Mouse (Mus musculus) heart, embryonic 14.5 days (tissue): ENCODE measurements around the gene Pttg1ip. TPM values are rescaled to one million over a fixed set of nuclear protein-coding genes. Genes with fewer than 3 reads are reported as not detected.

Experiments used
- ATAC-seq: fragments of 200-750 bp; cut with Nextera tagmentation; 2 replicates; pipeline ENCODE4 v1.8.0; 2017; ENCODE audit warnings: low read depth, moderate TSS enrichment; ENCODE audit not compliant: insufficient number of reproducible peaks, insufficient read depth, low FRiP score
- H3K27ac ChIP-seq, 2 experiments: fragments of 200-500 bp in 1 of 2; fragments of 300-500 bp in 1 of 2; sonication (generic) in 1 of 2; replicated peaks in 1 of 2; 2 replicates each; pipeline ENCODE4 v1.5.1; 2012 to 2014; ENCODE audit warnings: low read depth in 2 of 2, low read length in 2 of 2, control low read depth in 1 of 2, mild to moderate bottlenecking in 1 of 2, mixed read lengths in 1 of 2; ENCODE audit not compliant: control insufficient read depth in 1 of 2, insufficient read depth in 1 of 2
- H3K27me3 ChIP-seq: fragments of 300-500 bp; sonication (generic); 2 replicates; pipeline ENCODE4 v1.6.1; 2014; ENCODE audit warnings: mild to moderate bottlenecking, low read length, control low read depth; ENCODE audit not compliant: control insufficient read depth, insufficient read depth
- H3K36me3 ChIP-seq: fragments of 300-500 bp; sonication (generic); 2 replicates; pipeline ENCODE4 v1.6.1; 2014; ENCODE audit warnings: mild to moderate bottlenecking, control low read depth, low read length, mixed read lengths; ENCODE audit not compliant: control insufficient read depth, insufficient read depth
- H3K4me1 ChIP-seq, 2 experiments: fragments of 200-500 bp in 1 of 2; fragments of 300-500 bp in 1 of 2; sonication (generic) in 1 of 2; 2 replicates each; pipeline ENCODE4 v1.6.1; 2012 to 2014; ENCODE audit warnings: low read length in 2 of 2, control low read depth in 1 of 2, mixed read lengths in 1 of 2; ENCODE audit not compliant: control insufficient read depth in 2 of 2, insufficient read depth in 2 of 2
- H3K4me2 ChIP-seq: fragments of 300-500 bp; sonication (generic); 2 replicates; pipeline ENCODE4 v1.6.1; 2014; ENCODE audit warnings: mild to moderate bottlenecking, low read length
- H3K4me3 ChIP-seq, 2 experiments: fragments of 200-500 bp in 1 of 2; fragments of 300-500 bp in 1 of 2; sonication (generic) in 1 of 2; 2 replicates each; pipeline ENCODE4 v1.5.1; 2012 to 2014; ENCODE audit warnings: low read length in 2 of 2, mild to moderate bottlenecking in 2 of 2, control low read depth in 1 of 2, low read depth in 1 of 2, moderate library complexity in 1 of 2; ENCODE audit not compliant: control insufficient read depth in 1 of 2, insufficient read depth in 1 of 2
- H3K9ac ChIP-seq: fragments of 300-500 bp; sonication (generic); 2 replicates; pipeline ENCODE4 v1.6.1; 2014; ENCODE audit warnings: mild to moderate bottlenecking, low read length
- H3K9me3 ChIP-seq: fragments of 300-500 bp; sonication (generic); 2 replicates; pipeline ENCODE4 v1.6.1; 2016; ENCODE audit warnings: low read length, control low read depth; ENCODE audit not compliant: control insufficient read depth
- WGBS: fragments of 180-500 bp; shearing (Covaris S2); extraction: QIAGEN DNeasy Blood & Tissue Kit; methylation state at CpG from one replicate; pipeline ENCODE4 v1.1.7; 2014; 5-methylcytosine and 5-hydroxymethylcytosine counted together
- polyA plus RNA-seq: library from polyadenylated mRNA; unstranded; fragments of >200 nt; fragmentation: Nextera tagmentation; extraction: Ambion mirVana; gene quantifications from 2 replicates; pipeline ENCODE4 v1.2.1, GENCODE M21; 2014

Pttg1ip gene
- polyA plus RNA-seq, 1 experiment from 2014 or later, result 128 TPM

DNA sequence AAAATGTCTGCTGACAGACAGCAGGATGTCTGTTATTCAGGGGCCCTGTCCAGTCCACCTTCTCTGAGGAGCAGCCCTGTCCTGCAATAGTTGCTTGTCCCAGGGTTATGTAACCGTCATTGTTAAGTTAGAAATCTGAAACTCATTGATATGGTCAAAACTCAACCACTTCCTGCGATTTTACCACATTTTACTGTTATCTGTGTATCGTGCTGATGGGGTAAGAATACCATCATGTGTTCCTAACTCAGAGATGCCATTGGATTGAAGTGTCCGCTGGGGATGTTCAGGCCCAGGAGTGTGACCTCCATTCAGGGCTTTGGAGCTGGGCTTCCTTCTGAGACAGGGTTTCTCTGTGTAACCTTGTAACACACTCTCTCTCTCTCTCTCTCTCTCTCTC is 26.6 kb upstream of the Pttg1ip start:
- H3K27ac ChIP-seq, result no peak overlapping the region
- H3K4me1 ChIP-seq, result no peaks in the 10 kb centered on the region
- no peaks in the 10 kb centered on the region for H3K9me3 ChIP-seq
- no peak overlapping the region for H3K4me3 ChIP-seq
- no peak overlapping the region for H3K9ac ChIP-seq
- H3K36me3 ChIP-seq, result no peaks in the 10 kb centered on the region
- no peak overlapping the region for H3K4me2 ChIP-seq
- ATAC-seq, result no peak
- H3K27me3 ChIP-seq, result no peaks in the 10 kb centered on the region
- WGBS, result 76% methylated on average over 4 of the region's 4 CpGs

DNA sequence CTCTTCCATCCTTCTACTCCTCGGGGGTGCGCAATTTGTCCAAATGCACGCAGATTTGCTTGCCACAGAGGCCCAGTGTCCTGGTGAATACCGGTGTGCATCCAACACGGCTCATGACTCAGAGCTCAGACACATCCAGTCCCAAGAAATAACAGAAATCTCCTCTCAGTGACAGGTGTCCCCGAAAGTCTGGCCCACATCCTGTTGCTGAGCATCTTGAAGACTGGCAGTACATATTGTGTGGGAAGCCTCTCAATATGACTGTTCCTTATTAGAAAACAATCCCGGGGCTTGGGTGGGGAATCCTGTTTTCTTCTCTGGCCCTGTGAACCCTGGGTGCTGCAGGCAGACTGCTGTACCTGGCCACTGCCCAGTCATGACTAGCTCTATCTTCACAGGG is 24.9 kb upstream of the Pttg1ip start:
- 82% methylated on average over 7 of the region's 7 CpGs for WGBS
- Histone ChIP-seq H3K27ac (no peak overlapping the region), H3K9me3 (no peaks in the 10 kb centered on the region), H3K9ac (no peak overlapping the region), H3K4me3 (no peak overlapping the region), H3K27me3 (no peaks in the 10 kb centered on the region), H3K4me1 (no peaks in the 10 kb centered on the region), H3K36me3 (no peaks in the 10 kb centered on the region), H3K4me2 (no peak overlapping the region)
- ATAC-seq, result no peak

DNA sequence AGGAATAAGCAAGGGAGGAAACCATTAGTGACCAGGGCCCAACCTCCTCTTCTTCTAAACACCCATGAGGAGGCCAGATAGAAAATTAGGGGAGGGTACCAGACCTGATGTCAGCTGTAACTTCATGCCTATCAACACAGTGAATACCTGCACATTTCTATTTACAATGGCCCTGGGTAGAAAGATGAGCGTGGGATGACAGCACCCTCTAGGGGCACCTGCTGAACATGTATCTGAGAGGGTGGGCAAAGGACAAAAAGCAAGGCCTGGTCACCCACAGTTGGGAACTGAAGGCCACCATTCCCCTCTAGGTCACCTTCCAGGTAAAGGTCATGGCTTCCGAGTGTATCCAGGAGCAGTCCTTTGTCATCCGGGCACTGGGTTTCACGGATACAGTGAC is 23.9 kb upstream of the Pttg1ip start:
- Histone ChIP-seq H3K4me2 (no peak overlapping the region), H3K9ac (no peak overlapping the region), H3K4me1 (no peaks in the 10 kb centered on the region), H3K27ac (no peak overlapping the region), H3K9me3 (no peaks in the 10 kb centered on the region), H3K4me3 (no peak overlapping the region), H3K36me3 (no peaks in the 10 kb centered on the region), H3K27me3 (no peaks in the 10 kb centered on the region)
- WGBS, result 84% methylated on average over 4 of the region's 4 CpGs
- no peak for ATAC-seq

DNA sequence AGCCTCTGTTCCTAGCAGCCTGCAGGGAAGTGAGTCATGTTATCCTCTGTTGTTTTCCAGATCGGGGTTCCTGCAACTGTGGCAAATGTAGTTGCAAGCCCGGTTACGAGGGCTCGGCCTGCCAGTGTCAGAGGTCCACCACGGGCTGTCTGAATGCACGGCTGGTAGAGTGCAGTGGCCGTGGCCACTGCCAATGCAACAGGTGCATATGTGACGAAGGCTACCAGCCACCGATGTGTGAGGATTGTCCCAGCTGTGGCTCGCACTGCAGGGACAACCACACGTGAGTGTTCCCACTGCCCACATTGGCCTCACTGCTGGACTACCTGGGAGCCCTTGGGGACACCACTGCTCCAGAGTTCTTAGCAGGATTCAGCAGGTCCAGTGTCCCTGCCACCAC is 21.4 kb upstream of the Pttg1ip start:
- 78% methylated on average over 11 of the region's 11 CpGs for WGBS
- no peaks in the 10 kb centered on the region for H3K36me3 ChIP-seq
- H3K4me2 ChIP-seq, result no peak overlapping the region
- H3K9me3 ChIP-seq, result no peaks in the 10 kb centered on the region
- no peak overlapping the region for H3K27ac ChIP-seq
- no peak overlapping the region for H3K9ac ChIP-seq
- no peaks in the 10 kb centered on the region for H3K27me3 ChIP-seq
- no peak for ATAC-seq
- no peaks in the 10 kb centered on the region for H3K4me1 ChIP-seq
- no peak overlapping the region for H3K4me3 ChIP-seq

DNA sequence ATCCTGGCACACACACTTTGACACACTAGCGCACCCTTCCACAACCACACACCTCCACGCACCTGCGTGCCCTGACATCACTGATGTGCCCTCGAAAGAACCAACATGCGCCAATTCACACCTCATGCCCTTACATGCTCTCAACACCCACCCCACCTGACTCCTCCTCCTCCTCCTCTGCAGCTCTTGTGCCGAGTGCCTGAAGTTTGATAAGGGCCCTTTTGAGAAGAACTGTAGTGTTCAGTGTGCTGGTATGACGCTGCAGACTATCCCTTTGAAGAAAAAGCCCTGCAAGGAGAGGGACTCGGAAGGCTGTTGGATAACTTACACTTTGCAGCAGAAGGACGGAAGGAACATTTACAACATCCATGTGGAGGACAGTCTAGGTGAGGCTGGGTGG is 20.7 kb upstream of the Pttg1ip start:
- no peaks in the 10 kb centered on the region for H3K9me3 ChIP-seq
- H3K4me1 ChIP-seq, result no peaks in the 10 kb centered on the region
- H3K9ac ChIP-seq, result no peak overlapping the region
- H3K36me3 ChIP-seq, result no peaks in the 10 kb centered on the region
- no peak overlapping the region for H3K27ac ChIP-seq
- H3K4me2 ChIP-seq, result no peak overlapping the region
- no peak for ATAC-seq
- WGBS, result 64% methylated on average over 9 of the region's 9 CpGs
- no peak overlapping the region for H3K4me3 ChIP-seq
- no peaks in the 10 kb centered on the region for H3K27me3 ChIP-seq

DNA sequence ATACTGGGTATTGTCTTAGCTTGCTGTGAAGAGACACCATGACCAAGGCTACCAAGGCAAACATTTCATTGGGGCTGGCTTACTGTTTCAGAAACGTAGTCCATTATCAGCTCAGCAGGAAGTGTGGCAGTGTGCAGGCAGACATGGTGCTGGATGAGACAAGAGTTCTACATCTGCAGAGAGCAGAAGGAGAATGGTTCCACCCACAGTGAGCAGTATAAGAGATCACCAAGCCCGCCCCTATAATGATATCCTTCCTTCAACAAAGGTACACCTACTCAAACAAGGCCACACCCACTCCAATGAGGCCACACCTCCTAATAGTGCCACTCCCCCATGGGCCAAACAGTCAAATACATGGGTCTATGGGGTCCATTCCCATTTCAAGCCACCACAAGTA is 20.0 kb upstream of the Pttg1ip start:
- H3K4me1 ChIP-seq, result no peaks in the 10 kb centered on the region
- no peaks in the 10 kb centered on the region for H3K36me3 ChIP-seq
- ATAC-seq, result no peak
- H3K9me3 ChIP-seq, result no peaks in the 10 kb centered on the region
- WGBS, result 59% methylated on average over 2 of the region's 2 CpGs
- no peaks in the 10 kb centered on the region for H3K27me3 ChIP-seq
- H3K4me3 ChIP-seq, result no peak overlapping the region
- no peak overlapping the region for H3K27ac ChIP-seq
- H3K9ac ChIP-seq, result no peak overlapping the region
- no peak overlapping the region for H3K4me2 ChIP-seq

DNA sequence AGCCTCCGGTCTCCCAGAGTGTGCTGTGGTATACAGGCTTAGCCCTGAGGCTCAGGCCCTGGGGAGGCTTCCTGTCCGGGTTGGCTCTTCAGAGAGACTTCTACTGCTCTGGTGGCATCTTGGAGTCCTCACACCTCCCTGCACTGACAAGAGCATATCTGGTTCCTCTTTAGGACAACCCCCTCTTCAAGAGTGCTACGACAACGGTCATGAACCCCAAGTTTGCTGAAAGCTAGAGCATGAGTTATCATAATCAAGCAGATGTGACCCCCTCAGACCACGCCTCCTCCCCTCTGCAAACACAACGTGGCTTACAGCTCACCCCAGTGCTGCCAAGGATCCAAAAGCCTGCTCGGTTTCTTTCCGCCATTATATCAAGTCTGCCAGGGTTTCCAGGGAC is 16.5 kb upstream of the Pttg1ip start:
- no peak overlapping the region for H3K9ac ChIP-seq
- no peaks in the 10 kb centered on the region for H3K27me3 ChIP-seq
- ATAC-seq, result no peak
- no peaks in the 10 kb centered on the region for H3K36me3 ChIP-seq
- no peaks in the 10 kb centered on the region; a peak in 1 of 4 replicates for H3K4me1 ChIP-seq
- H3K9me3 ChIP-seq, result no peaks in the 10 kb centered on the region
- no peak overlapping the region for H3K27ac ChIP-seq
- H3K4me3 ChIP-seq, result no peak overlapping the region
- WGBS, result 65% methylated on average over 8 of the region's 8 CpGs
- H3K4me2 ChIP-seq, result no peak overlapping the region

DNA sequence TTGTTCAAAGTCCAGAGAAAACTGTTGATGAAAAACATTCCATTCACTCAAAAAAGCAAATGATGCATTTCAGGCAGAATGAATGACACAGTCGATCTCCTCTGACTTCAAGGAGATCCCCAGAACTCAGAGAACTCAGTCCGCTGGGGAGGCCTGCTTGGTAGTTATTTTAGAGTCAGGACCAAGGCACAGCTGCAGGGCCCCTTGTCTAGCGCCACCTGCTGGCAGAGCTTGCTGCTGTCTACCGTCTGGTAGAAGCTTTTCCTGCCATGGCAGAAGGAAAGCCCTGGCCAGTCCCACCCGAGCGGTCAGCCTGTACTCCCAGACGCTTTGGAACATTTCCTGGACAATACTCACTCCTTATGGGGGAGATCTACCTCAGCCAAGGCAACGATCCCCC is 14.9 kb upstream of the Pttg1ip start:
- ATAC-seq, result no peak
- WGBS, result 20% methylated on average over 8 of the region's 8 CpGs
- Histone ChIP-seq H3K4me1 (no peaks in the 10 kb centered on the region; a peak in 1 of 4 replicates), H3K4me2 (no peak overlapping the region), H3K4me3 (no peak overlapping the region), H3K36me3 (no peaks in the 10 kb centered on the region), H3K27ac (no peak overlapping the region), H3K9me3 (no peaks in the 10 kb centered on the region), H3K27me3 (no peaks in the 10 kb centered on the region), H3K9ac (no peak overlapping the region)
